Mouse (Mus musculus): Measurements from ENCODE around the gene Mettl26. TPM values are rescaled to one million over a fixed set of nuclear protein-coding genes. Genes with fewer than 3 reads are reported as not detected.

The Mettl26 gene
- polyA plus RNA-seq, 1 experiment = 23.6 TPM

DNA sequence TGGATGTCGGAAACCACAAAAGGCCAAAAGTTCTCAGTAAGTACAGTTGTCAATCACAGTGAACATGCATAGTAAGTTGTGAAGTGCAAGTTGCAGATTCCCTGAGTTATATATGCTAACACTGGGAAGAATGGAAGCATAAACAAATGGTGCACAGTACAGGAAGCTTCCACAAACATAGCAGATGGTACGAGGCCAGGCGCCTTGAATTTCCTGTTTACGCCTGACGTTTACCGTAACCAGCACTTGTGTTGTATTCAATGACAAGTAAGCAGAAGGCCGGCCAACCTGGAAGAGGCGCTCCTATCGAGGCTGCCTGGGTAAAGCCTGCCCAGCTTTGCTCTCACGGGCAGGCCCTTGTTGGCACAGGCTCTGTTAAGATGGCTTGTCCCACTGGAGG is 12.6 kb downstream of the Mettl26 start:
- no peak overlapping the region for H3K4me2 ChIP-seq (ENCODE audit: low read depth)

DNA sequence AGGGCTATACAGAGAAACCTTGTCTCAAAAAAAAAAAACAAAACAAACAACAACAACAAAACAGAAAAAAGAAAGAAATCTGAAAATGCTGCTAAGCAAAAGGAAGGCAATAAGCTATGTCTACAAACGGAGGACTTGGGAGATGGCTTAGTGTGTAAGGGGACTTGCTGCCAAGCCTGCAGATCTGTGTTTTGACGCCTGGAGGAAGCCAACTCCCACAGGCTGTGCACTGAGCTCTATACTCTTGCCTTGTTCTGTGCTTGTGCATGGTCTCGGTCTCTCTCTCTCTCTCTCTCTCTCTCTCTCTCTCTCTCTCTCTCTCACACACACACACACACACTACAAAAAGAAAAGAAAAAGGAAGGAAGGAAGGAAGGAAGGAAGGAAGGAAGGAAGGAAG is 14.0 kb downstream of the Mettl26 start:
- Histone ChIP-seq H3K36me3 (ENCODE audit: control insufficient read depth, insufficient read depth) (peaks cover 8% of the 10 kb centered on the region), H3K4me2 (ENCODE audit: low read depth) (no peak overlapping the region), H3K4me3 (no peak overlapping the region), H3ac (ENCODE audit: control insufficient read depth, insufficient read length) (no peak overlapping the region), H3K79me2 (ENCODE audit: control insufficient read depth, insufficient read depth) (no peaks in the 10 kb centered on the region), H3K27me3 (ENCODE audit: control insufficient read depth, insufficient read depth, insufficient read length) (no peaks in the 10 kb centered on the region)
- TF ChIP-seq E2F4 (IDR thresholded peaks at IDR 0.05; ENCODE audit: insufficient read depth) (no peak), MAX (IDR thresholded peaks at IDR 0.05; ENCODE audit: low read depth) (no peak), POLR2AphosphoS2 (IDR thresholded peaks at IDR 0.05; ENCODE audit: insufficient read length, low read depth) (no peak), REST (IDR thresholded peaks at IDR 0.05; ENCODE audit: insufficient read depth, insufficient read length) (no peak), SRF (IDR thresholded peaks at IDR 0.05; ENCODE audit: control insufficient read depth, insufficient read length, low read depth) (no peak), MYOG (IDR thresholded peaks at IDR 0.05; ENCODE audit: control insufficient read depth in 1 of 3, insufficient read depth in 1 of 3, insufficient read length in 2 of 3, low read depth in 2 of 3) (no peak), USF1 (IDR thresholded peaks at IDR 0.05; ENCODE audit: low read depth) (no peak), CEBPB (IDR thresholded peaks at IDR 0.05; ENCODE audit: insufficient read depth, poor library complexity, severe bottlenecking) (no peak), TCF12 (IDR thresholded peaks at IDR 0.05; ENCODE audit: insufficient read depth, poor library complexity, severe bottlenecking) (no peak), MYOD1 (IDR thresholded peaks at IDR 0.05; ENCODE audit: control insufficient read depth in 1 of 3, insufficient read length in 2 of 3, low read depth in 2 of 3) (no peak), TCF3 (IDR thresholded peaks at IDR 0.05; ENCODE audit: insufficient read length, low read depth) (no peak), POLR2A (IDR thresholded peaks at IDR 0.05; ENCODE audit: insufficient read length, low read depth) (no peak)

More for the DNA sequence above, 12.6 kb downstream of the Mettl26 start:
- no peak for TF ChIP-seq E2F4 (IDR thresholded peaks at IDR 0.05; ENCODE audit: insufficient read depth)
- Histone ChIP-seq H3K79me2 (ENCODE audit: control insufficient read depth, insufficient read depth) (no peaks in the 10 kb centered on the region), H3ac (ENCODE audit: control insufficient read depth, insufficient read length) (no peak overlapping the region), H3K36me3 (ENCODE audit: control insufficient read depth, insufficient read depth) (peaks cover 8% of the 10 kb centered on the region), H3K4me3 (no peak overlapping the region), H3K27me3 (ENCODE audit: control insufficient read depth, insufficient read depth, insufficient read length) (no peaks in the 10 kb centered on the region)

GRCm38 (mm10) chr17:25893975-25894617 is 19.2 kb downstream of the Mettl26 start:
- TF ChIP-seq SRF (IDR thresholded peaks at IDR 0.05; ENCODE audit: control insufficient read depth, insufficient read length, low read depth) = no peak
- peak in 1 of 3 experiments; percentile 45 for TF ChIP-seq MYOG (IDR thresholded peaks at IDR 0.05; ENCODE audit: control insufficient read depth in 1 of 3, insufficient read depth in 1 of 3, insufficient read length in 2 of 3, low read depth in 2 of 3)
- peak in 2 of 3 experiments; percentile 81 to 83 for TF ChIP-seq MYOD1 (IDR thresholded peaks at IDR 0.05; ENCODE audit: control insufficient read depth in 1 of 3, insufficient read length in 2 of 3, low read depth in 2 of 3)
- no peak overlapping the region for H3K4me2 ChIP-seq (ENCODE audit: low read depth)

DNA sequence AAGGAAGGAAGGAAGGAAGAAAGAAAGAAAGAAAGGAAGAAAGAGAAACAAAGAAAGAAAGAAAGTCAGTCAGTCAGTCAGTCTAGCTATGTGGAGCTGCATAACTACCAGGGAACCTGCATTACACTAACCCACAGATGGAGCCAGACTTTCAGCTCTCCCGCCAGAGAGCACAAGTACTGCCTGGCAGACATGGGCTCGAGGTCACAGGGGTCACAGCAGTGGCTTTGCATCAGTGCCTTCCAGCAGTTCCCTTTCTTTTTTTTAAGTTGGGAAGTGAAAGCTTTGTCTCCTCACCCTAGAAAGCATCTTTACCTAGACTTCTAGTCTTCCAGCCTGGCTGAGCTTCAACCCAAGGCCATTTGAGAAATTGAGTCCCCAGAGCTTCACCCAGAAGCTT is 20.5 kb downstream of the Mettl26 start:
- H3K4me3 ChIP-seq = no peak overlapping the region
- H3ac ChIP-seq (ENCODE audit: control insufficient read depth, insufficient read length) = no peak overlapping the region
- no peak overlapping the region for H3K4me2 ChIP-seq (ENCODE audit: low read depth)
- H3K36me3 ChIP-seq (ENCODE audit: control insufficient read depth, insufficient read depth) = peaks cover 7% of the 10 kb centered on the region
- no peaks in the 10 kb centered on the region for H3K27me3 ChIP-seq (ENCODE audit: control insufficient read depth, insufficient read depth, insufficient read length)
- no peaks in the 10 kb centered on the region for H3K79me2 ChIP-seq (ENCODE audit: control insufficient read depth, insufficient read depth)
- TF ChIP-seq TCF3 (IDR thresholded peaks at IDR 0.05; ENCODE audit: insufficient read length, low read depth) (no peak), MYOG (IDR thresholded peaks at IDR 0.05; ENCODE audit: control insufficient read depth in 1 of 3, insufficient read depth in 1 of 3, insufficient read length in 2 of 3, low read depth in 2 of 3) (no peak), E2F4 (IDR thresholded peaks at IDR 0.05; ENCODE audit: insufficient read depth) (no peak), POLR2AphosphoS2 (IDR thresholded peaks at IDR 0.05; ENCODE audit: insufficient read length, low read depth) (no peak), CEBPB (IDR thresholded peaks at IDR 0.05; ENCODE audit: insufficient read depth, poor library complexity, severe bottlenecking) (no peak), MYOD1 (IDR thresholded peaks at IDR 0.05; ENCODE audit: control insufficient read depth in 1 of 3, insufficient read length in 2 of 3, low read depth in 2 of 3) (no peak), REST (IDR thresholded peaks at IDR 0.05; ENCODE audit: insufficient read depth, insufficient read length) (no peak), POLR2A (IDR thresholded peaks at IDR 0.05; ENCODE audit: insufficient read length, low read depth) (no peak), SRF (IDR thresholded peaks at IDR 0.05; ENCODE audit: control insufficient read depth, insufficient read length, low read depth) (no peak), USF1 (IDR thresholded peaks at IDR 0.05; ENCODE audit: low read depth) (no peak), TCF12 (IDR thresholded peaks at IDR 0.05; ENCODE audit: insufficient read depth, poor library complexity, severe bottlenecking) (no peak)

More at GRCm38 (mm10) chr17:25893975-25894617, 19.2 kb downstream of the Mettl26 start:
- Histone ChIP-seq H3K36me3 (ENCODE audit: control insufficient read depth, insufficient read depth) (peaks cover 8% of the 10 kb centered on the region), H3K4me3 (no peak overlapping the region), H3K27me3 (ENCODE audit: control insufficient read depth, insufficient read depth, insufficient read length) (no peaks in the 10 kb centered on the region), H3ac (ENCODE audit: control insufficient read depth, insufficient read length) (no peak overlapping the region), H3K79me2 (ENCODE audit: control insufficient read depth, insufficient read depth) (no peaks in the 10 kb centered on the region)

- Histone ChIP-seq H3K36me3 (ENCODE audit: control insufficient read depth, insufficient read depth) (peaks cover 7% of the 10 kb centered on the region), H3K79me2 (ENCODE audit: control insufficient read depth, insufficient read depth) (peaks cover 1% of the 10 kb centered on the region), H3K4me3 (no peak overlapping the region), H3K4me2 (ENCODE audit: low read depth) (no peak overlapping the region), H3ac (ENCODE audit: control insufficient read depth, insufficient read length) (no peak overlapping the region), H3K27me3 (ENCODE audit: control insufficient read depth, insufficient read depth, insufficient read length) (no peaks in the 10 kb centered on the region)
- TF ChIP-seq MYOG (IDR thresholded peaks at IDR 0.05; ENCODE audit: control insufficient read depth in 1 of 3, insufficient read depth in 1 of 3, insufficient read length in 2 of 3, low read depth in 2 of 3) = no peak
- no peak for TF ChIP-seq POLR2A (IDR thresholded peaks at IDR 0.05; ENCODE audit: insufficient read length, low read depth)
- no peak for TF ChIP-seq MYOD1 (IDR thresholded peaks at IDR 0.05; ENCODE audit: control insufficient read depth in 1 of 3, insufficient read length in 2 of 3, low read depth in 2 of 3)
- TF ChIP-seq POLR2AphosphoS2 (IDR thresholded peaks at IDR 0.05; ENCODE audit: insufficient read length, low read depth) = no peak
- no peak for TF ChIP-seq TCF12 (IDR thresholded peaks at IDR 0.05; ENCODE audit: insufficient read depth, poor library complexity, severe bottlenecking)
- no peak for TF ChIP-seq E2F4 (IDR thresholded peaks at IDR 0.05; ENCODE audit: insufficient read depth)
- no peak for TF ChIP-seq CEBPB (IDR thresholded peaks at IDR 0.05; ENCODE audit: insufficient read depth, poor library complexity, severe bottlenecking)
- TF ChIP-seq TCF3 (IDR thresholded peaks at IDR 0.05; ENCODE audit: insufficient read length, low read depth) = no peak
- TF ChIP-seq USF1 (IDR thresholded peaks at IDR 0.05; ENCODE audit: low read depth) = no peak
- TF ChIP-seq REST (IDR thresholded peaks at IDR 0.05; ENCODE audit: insufficient read depth, insufficient read length) = no peak
- no peak for TF ChIP-seq MAX (IDR thresholded peaks at IDR 0.05; ENCODE audit: low read depth)
Measured at GRCm38 (mm10) chr17:25895891-25896290, 21.0 kb downstream of the Mettl26 start.
